Mouse (Mus musculus) heart, embryonic 13.5 days (tissue): ENCODE data around the gene Ctnna2. TPM values are rescaled to one million over a fixed set of nuclear protein-coding genes. Genes with fewer than 3 reads are reported as not detected.

Experiments
- ATAC-seq: fragments of 200-750 bp; cut with Nextera tagmentation; 2 replicates; pipeline ENCODE4 v1.8.0; 2017; ENCODE audit warnings: moderate TSS enrichment; ENCODE audit not compliant: insufficient number of reproducible peaks, low FRiP score, low TSS enrichment; ENCODE audit errors: extremely low read depth
- H3K27ac ChIP-seq: fragments of 300-500 bp; sonication (generic); replicated peaks from 2 replicates; pipeline ENCODE4 v1.5.1; 2015; ENCODE audit warnings: moderate library complexity, mild to moderate bottlenecking, inconsistent platforms
- H3K27me3 ChIP-seq: fragments of 300-500 bp; sonication (generic); replicated peaks from 2 replicates; pipeline ENCODE4 v1.6.1; 2015; ENCODE audit warnings: mild to moderate bottlenecking, inconsistent platforms
- H3K36me3 ChIP-seq: fragments of 300-500 bp; sonication (generic); 2 replicates; pipeline ENCODE4 v1.6.1; 2015; ENCODE audit warnings: mild to moderate bottlenecking, inconsistent platforms
- H3K4me1 ChIP-seq: fragments of 300-500 bp; sonication (generic); 2 replicates; pipeline ENCODE4 v1.6.1; 2015; ENCODE audit warnings: inconsistent platforms
- H3K4me2 ChIP-seq: fragments of 300-500 bp; sonication (generic); 2 replicates; pipeline ENCODE4 v1.6.1; 2015; ENCODE audit warnings: inconsistent platforms, mild to moderate bottlenecking, moderate library complexity
- H3K4me3 ChIP-seq: fragments of 300-500 bp; sonication (generic); 2 replicates; pipeline ENCODE4 v1.5.1; 2015; ENCODE audit warnings: moderate library complexity, mild to moderate bottlenecking, inconsistent platforms
- H3K9ac ChIP-seq: fragments of 300-500 bp; sonication (generic); 2 replicates; pipeline ENCODE4 v1.6.1; 2015; ENCODE audit warnings: inconsistent platforms, mild to moderate bottlenecking, moderate library complexity
- H3K9me3 ChIP-seq: fragments of 300-500 bp; sonication (generic); 2 replicates; pipeline ENCODE4 v1.6.1; 2016; ENCODE audit warnings: inconsistent platforms
- WGBS: fragments of 180-500 bp; shearing (Covaris S2); methylation state at CpG from one replicate; pipeline ENCODE4 v1.1.7; 2015; ENCODE audit warnings: mixed read lengths; 5-methylcytosine and 5-hydroxymethylcytosine counted together
- polyA plus RNA-seq: library from polyadenylated mRNA; unstranded; fragments of >200 nt; fragmentation: Nextera tagmentation; extraction: Ambion mirVana; gene quantifications from 2 replicates; pipeline ENCODE4 v1.2.1, GENCODE M21; 2015

Gene Ctnna2
- polyA plus RNA-seq, 1 experiment from 2014 or later, result 2.2 TPM

- Histone ChIP-seq H3K4me1 (no peaks in the 10 kb centered on the region), H3K4me2 (no peak overlapping the region), H3K9ac (no peak overlapping the region), H3K4me3 (no peak overlapping the region), H3K9me3 (no peaks in the 10 kb centered on the region), H3K27me3 (no peaks in the 10 kb centered on the region), H3K27ac (no peak overlapping the region), H3K36me3 (no peaks in the 10 kb centered on the region)
- 52% methylated on average over 2 of the region's 2 CpGs for WGBS
- ATAC-seq, result no peak
These were observed 110.2 kb downstream of the Ctnna2 start for GRCm38 (mm10) chr6:77869313-77869712.

- H3K9ac ChIP-seq, result no peak overlapping the region
- no peak overlapping the region for H3K4me3 ChIP-seq
- no peaks in the 10 kb centered on the region for H3K36me3 ChIP-seq
- H3K27me3 ChIP-seq, result no peaks in the 10 kb centered on the region
- H3K9me3 ChIP-seq, result no peaks in the 10 kb centered on the region
- WGBS, result 36% methylated on average over 3 of the region's 3 CpGs
- no peaks in the 10 kb centered on the region for H3K4me1 ChIP-seq
- ATAC-seq, result no peak
- H3K4me2 ChIP-seq, result no peak overlapping the region
- H3K27ac ChIP-seq, result no peak overlapping the region
These were observed 111.4 kb downstream of the Ctnna2 start for GRCm38 (mm10) chr6:77868119-77868518.

GRCm38 (mm10) chr6:77863379-77863778, 116.1 kb downstream of the Ctnna2 start:
- H3K9me3 ChIP-seq, result no peaks in the 10 kb centered on the region
- no peak overlapping the region for H3K27ac ChIP-seq
- no peaks in the 10 kb centered on the region for H3K36me3 ChIP-seq
- no peak overlapping the region for H3K4me2 ChIP-seq
- ATAC-seq, result no peak
- no peak overlapping the region for H3K9ac ChIP-seq
- no peaks in the 10 kb centered on the region for H3K27me3 ChIP-seq
- no peak overlapping the region for H3K4me3 ChIP-seq
- 66% methylated on average over 2 of the region's 2 CpGs for WGBS
- H3K4me1 ChIP-seq, result no peaks in the 10 kb centered on the region

GRCm38 (mm10) chr6:77862781-77863180, 116.7 kb downstream of the Ctnna2 start:
- H3K4me2 ChIP-seq, result no peak overlapping the region
- no peak overlapping the region for H3K27ac ChIP-seq
- ATAC-seq, result no peak
- no peaks in the 10 kb centered on the region for H3K36me3 ChIP-seq
- H3K4me3 ChIP-seq, result no peak overlapping the region
- H3K4me1 ChIP-seq, result no peaks in the 10 kb centered on the region
- no peaks in the 10 kb centered on the region for H3K9me3 ChIP-seq
- H3K9ac ChIP-seq, result no peak overlapping the region
- no peaks in the 10 kb centered on the region for H3K27me3 ChIP-seq
- 64% methylated on average over 6 of the region's 6 CpGs for WGBS

- 61% methylated on average over 1 of the region's 1 CpGs for WGBS
- H3K9ac ChIP-seq, result no peak overlapping the region
- ATAC-seq, result no peak
- no peak overlapping the region for H3K4me2 ChIP-seq
- no peaks in the 10 kb centered on the region for H3K9me3 ChIP-seq
- no peaks in the 10 kb centered on the region for H3K4me1 ChIP-seq
- no peak overlapping the region for H3K4me3 ChIP-seq
- H3K27me3 ChIP-seq, result no peaks in the 10 kb centered on the region
- H3K27ac ChIP-seq, result no peak overlapping the region
- no peaks in the 10 kb centered on the region for H3K36me3 ChIP-seq
These were observed 130.1 kb downstream of the Ctnna2 start for GRCm38 (mm10) chr6:77849438-77849837.

- ATAC-seq, result no peak
- no peak overlapping the region for H3K4me3 ChIP-seq
- no peaks in the 10 kb centered on the region for H3K9me3 ChIP-seq
- no peak overlapping the region for H3K4me2 ChIP-seq
- H3K4me1 ChIP-seq, result no peaks in the 10 kb centered on the region
- H3K9ac ChIP-seq, result no peak overlapping the region
- H3K27ac ChIP-seq, result no peak overlapping the region
- H3K36me3 ChIP-seq, result no peaks in the 10 kb centered on the region
- H3K27me3 ChIP-seq, result no peaks in the 10 kb centered on the region
These were observed 130.7 kb downstream of the Ctnna2 start for GRCm38 (mm10) chr6:77848796-77849195.

GRCm38 (mm10) chr6:77847651-77848050, 131.8 kb downstream of the Ctnna2 start:
- Histone ChIP-seq H3K4me1 (no peaks in the 10 kb centered on the region), H3K27ac (no peak overlapping the region), H3K36me3 (no peaks in the 10 kb centered on the region), H3K4me3 (no peak overlapping the region), H3K4me2 (no peak overlapping the region), H3K27me3 (no peaks in the 10 kb centered on the region), H3K9ac (no peak overlapping the region), H3K9me3 (no peaks in the 10 kb centered on the region)
- no peak for ATAC-seq
- 64% methylated on average over 2 of the region's 2 CpGs for WGBS

GRCm38 (mm10) chr6:77839076-77839475, 140.4 kb downstream of the Ctnna2 start:
- H3K36me3 ChIP-seq, result no peaks in the 10 kb centered on the region
- no peak overlapping the region for H3K4me3 ChIP-seq
- no peak for ATAC-seq
- no peak overlapping the region for H3K4me2 ChIP-seq
- H3K27ac ChIP-seq, result no peak overlapping the region
- WGBS, result 71% methylated on average over 2 of the region's 2 CpGs
- no peak overlapping the region for H3K9ac ChIP-seq
- no peaks in the 10 kb centered on the region for H3K4me1 ChIP-seq
- no peaks in the 10 kb centered on the region for H3K27me3 ChIP-seq
- H3K9me3 ChIP-seq, result no peaks in the 10 kb centered on the region

- H3K27ac ChIP-seq, result no peak overlapping the region
- no peaks in the 10 kb centered on the region for H3K9me3 ChIP-seq
- no peaks in the 10 kb centered on the region for H3K36me3 ChIP-seq
- no peak for ATAC-seq
- H3K27me3 ChIP-seq, result no peaks in the 10 kb centered on the region
- no peak overlapping the region for H3K9ac ChIP-seq
- no peak overlapping the region for H3K4me3 ChIP-seq
- H3K4me2 ChIP-seq, result no peak overlapping the region
- no peaks in the 10 kb centered on the region for H3K4me1 ChIP-seq
These were observed 140.8 kb downstream of the Ctnna2 start for GRCm38 (mm10) chr6:77838653-77839052.

- no peak for ATAC-seq
- Histone ChIP-seq H3K27me3 (no peaks in the 10 kb centered on the region), H3K36me3 (no peaks in the 10 kb centered on the region), H3K9ac (no peak overlapping the region), H3K4me3 (no peak overlapping the region), H3K4me2 (no peak overlapping the region), H3K9me3 (no peaks in the 10 kb centered on the region), H3K4me1 (no peaks in the 10 kb centered on the region), H3K27ac (no peak overlapping the region)
- 75% methylated on average over 3 of the region's 3 CpGs for WGBS
These were observed 142.0 kb downstream of the Ctnna2 start for GRCm38 (mm10) chr6:77837543-77837942.

GRCm38 (mm10) chr6:77834680-77835079, 144.8 kb downstream of the Ctnna2 start:
- no peaks in the 10 kb centered on the region for H3K9me3 ChIP-seq
- no peak overlapping the region for H3K4me3 ChIP-seq
- no peak overlapping the region for H3K4me2 ChIP-seq
- H3K4me1 ChIP-seq, result no peaks in the 10 kb centered on the region
- H3K9ac ChIP-seq, result no peak overlapping the region
- H3K27ac ChIP-seq, result no peak overlapping the region
- no peaks in the 10 kb centered on the region for H3K36me3 ChIP-seq
- WGBS, result 57% methylated on average over 2 of the region's 2 CpGs
- no peaks in the 10 kb centered on the region for H3K27me3 ChIP-seq
- no peak for ATAC-seq

- Histone ChIP-seq H3K27me3 (no peaks in the 10 kb centered on the region), H3K9ac (no peak overlapping the region), H3K4me1 (no peaks in the 10 kb centered on the region), H3K9me3 (no peaks in the 10 kb centered on the region), H3K27ac (no peak overlapping the region), H3K4me3 (no peak overlapping the region), H3K36me3 (no peaks in the 10 kb centered on the region), H3K4me2 (no peak overlapping the region)
- no peak for ATAC-seq
- 69% methylated on average over 1 of the region's 1 CpGs for WGBS
These were observed 152.0 kb downstream of the Ctnna2 start for GRCm38 (mm10) chr6:77827526-77827925.

GRCm38 (mm10) chr6:77817116-77817515, 162.4 kb downstream of the Ctnna2 start:
- 60% methylated on average over 3 of the region's 3 CpGs for WGBS

More at GRCm38 (mm10) chr6:77817116-77817515, 162.4 kb downstream of the Ctnna2 start:
- Histone ChIP-seq H3K27me3 (no peaks in the 10 kb centered on the region), H3K27ac (no peak overlapping the region), H3K4me1 (peaks cover 3% of the 10 kb centered on the region; the same call in 1 of the 2 replicates), H3K9ac (no peak overlapping the region), H3K9me3 (no peaks in the 10 kb centered on the region), H3K4me2 (no peak overlapping the region), H3K4me3 (no peak overlapping the region), H3K36me3 (no peaks in the 10 kb centered on the region)
- ATAC-seq, result no peak
